Mouse (Mus musculus): ENCODE data around the gene Gm340. TPM values are rescaled to one million over a fixed set of nuclear protein-coding genes. Genes with fewer than 3 reads are reported as not detected.

The Gm340 gene
- 2.0 TPM for polyA plus RNA-seq (2014; fragmentation: Illumina TruSeq; extraction: RNeasy Lipid Tissue Mini Kit (QIAGEN cat#74804); ENCODE audit: low replicate concordance)

DNA sequence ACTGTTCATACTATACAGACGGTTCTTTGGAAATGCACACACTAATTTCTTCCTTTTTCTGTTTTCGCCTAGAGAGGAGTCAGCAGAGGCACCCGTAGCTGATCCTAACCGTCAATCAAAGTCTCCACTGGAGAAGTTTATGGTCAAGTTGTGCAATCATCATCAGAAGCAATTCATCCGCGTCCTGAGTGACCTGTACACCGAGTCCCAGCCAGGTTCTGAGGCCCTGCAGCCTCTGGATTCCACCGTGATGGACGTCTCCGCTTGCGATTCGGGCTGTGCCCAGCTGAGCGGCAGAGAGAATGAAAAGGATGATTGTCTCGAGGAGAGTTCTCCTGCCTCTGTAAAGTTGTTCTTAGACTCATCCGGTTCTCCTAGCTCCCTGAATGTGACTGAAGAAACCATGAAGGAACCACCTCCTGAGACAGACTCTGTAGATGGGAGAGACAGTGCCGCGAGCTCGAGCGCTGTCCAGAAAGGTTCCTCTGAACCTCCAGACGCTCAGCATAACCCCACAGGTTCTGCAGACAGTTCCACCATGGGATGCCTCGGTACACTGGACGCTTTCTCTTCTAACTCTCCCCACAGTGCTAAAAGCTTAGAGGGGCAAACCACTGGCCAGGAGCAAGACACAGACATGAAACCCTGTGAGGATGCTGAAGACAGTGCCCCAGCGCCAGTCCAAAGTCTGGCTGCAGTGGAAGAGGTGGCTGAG lies at the start of gene Gm340:
Gm340 (plus strand) TSS at position 665 of the 715 bp plus-strand sequence.

Other genes starting within 250 kb of the Gm340 start
- 9.9 TPM for gene Pik3ap1, start 197.3 kb upstream of the Gm340 start, polyA plus RNA-seq (2014; fragmentation: Illumina TruSeq; extraction: RNeasy Lipid Tissue Mini Kit (QIAGEN cat#74804); ENCODE audit: low replicate concordance)
- 24.2 TPM for gene Lcor, start 99.7 kb upstream of the Gm340 start, polyA plus RNA-seq (2014; fragmentation: Illumina TruSeq; extraction: RNeasy Lipid Tissue Mini Kit (QIAGEN cat#74804); ENCODE audit: low replicate concordance)
- not detected for gene Slit1, start 161.3 kb downstream of the Gm340 start, polyA plus RNA-seq (2014; fragmentation: Illumina TruSeq; extraction: RNeasy Lipid Tissue Mini Kit (QIAGEN cat#74804); ENCODE audit: low replicate concordance)
- 7.0 TPM for gene Arhgap19, start 219.7 kb downstream of the Gm340 start, polyA plus RNA-seq (2014; fragmentation: Illumina TruSeq; extraction: RNeasy Lipid Tissue Mini Kit (QIAGEN cat#74804); ENCODE audit: low replicate concordance)
- 3.9 TPM for gene Frat1, start 247.6 kb downstream of the Gm340 start, polyA plus RNA-seq (2014; fragmentation: Illumina TruSeq; extraction: RNeasy Lipid Tissue Mini Kit (QIAGEN cat#74804); ENCODE audit: low replicate concordance)

Data from small intestine, adult 10 weeks (tissue).